Mouse (Mus musculus): ENCODE data around the gene Rab3d. TPM values are rescaled to one million over a fixed set of nuclear protein-coding genes. Genes with fewer than 3 reads are reported as not detected.

Gene Rab3d
- polyA plus RNA-seq, 1 experiment from 2014 or later = 23.0 TPM

DNA sequence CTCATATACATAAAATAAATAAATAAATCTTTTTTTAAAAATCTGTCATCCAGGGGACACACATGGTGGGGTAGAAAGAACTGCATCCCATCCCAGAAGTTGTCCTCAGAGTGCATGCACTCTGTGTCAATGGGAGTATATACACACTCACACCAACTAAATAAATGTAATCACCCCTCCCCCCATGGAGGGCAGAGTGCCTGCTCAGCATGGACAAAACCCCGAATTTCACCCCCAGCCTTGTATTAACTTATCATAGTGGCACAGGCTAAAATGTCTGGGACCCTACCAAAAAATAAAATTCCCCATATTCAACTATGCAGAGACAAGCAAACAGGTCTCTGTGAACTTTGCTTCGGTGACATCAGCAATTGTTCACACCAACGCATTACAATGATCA lies 36.6 kb upstream of the Rab3d start:
- Histone ChIP-seq H3K27ac (replicated peaks) (no peak overlapping the region), H3K9me3 (no peaks in the 10 kb centered on the region), H3K4me3 (no peak overlapping the region), H3K9ac (no peak overlapping the region), H3K4me1 (replicated peaks) (peaks cover 26% of the 10 kb centered on the region), H3K27me3 (peaks cover 8% of the 10 kb centered on the region), H3K4me2 (peak overlapping the region; percentile 65), H3K36me3 (no peaks in the 10 kb centered on the region)
- no peak for ATAC-seq (ENCODE audit: low FRiP score, low read depth)
- 72% methylated on average over 3 of the region's 3 CpGs for WGBS

- Histone ChIP-seq H3K27ac (replicated peaks) (peak overlapping the region; percentile 38; the same call in 1 of the 2 replicates), H3K27me3 (no peaks in the 10 kb centered on the region), H3K36me3 (no peaks in the 10 kb centered on the region), H3K4me2 (no peak overlapping the region), H3K4me3 (no peak overlapping the region), H3K4me1 (replicated peaks) (peaks cover 26% of the 10 kb centered on the region), H3K9ac (no peak overlapping the region), H3K9me3 (no peaks in the 10 kb centered on the region)
- no peak for ATAC-seq (ENCODE audit: low FRiP score, low read depth)
- WGBS = 9% methylated on average over 3 of the region's 3 CpGs
Observed at GRCm38 (mm10) chr9:21953600-21953999, 35.6 kb upstream of the Rab3d start.

DNA sequence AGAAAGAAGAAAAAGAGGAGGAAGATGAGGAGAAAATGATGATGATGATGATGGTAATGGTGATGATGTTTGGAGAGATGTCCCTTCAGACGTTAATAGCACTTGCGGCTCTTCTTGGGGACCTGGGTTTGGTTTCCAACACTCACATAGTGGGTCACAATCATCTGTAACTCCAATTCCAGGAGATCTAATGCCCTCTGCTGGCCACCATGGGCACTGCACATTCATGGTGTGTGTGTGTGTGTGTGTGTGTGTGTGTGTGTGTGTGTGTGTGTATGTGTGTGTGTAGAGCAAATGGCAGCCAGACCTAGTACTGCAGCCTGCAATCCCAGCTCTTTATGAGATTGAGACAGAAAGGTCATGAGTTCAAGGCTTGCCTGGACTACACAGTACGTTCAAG lies 34.0 kb upstream of the Rab3d start:
- Histone ChIP-seq H3K9ac (no peak overlapping the region), H3K27ac (replicated peaks) (no peak overlapping the region), H3K36me3 (0 out of 2 replicates have a peak, but pooled peaks cover 4% of the 10 kb centered on the region), H3K27me3 (no peaks in the 10 kb centered on the region), H3K9me3 (no peaks in the 10 kb centered on the region), H3K4me3 (no peak overlapping the region), H3K4me1 (replicated peaks) (peaks cover 26% of the 10 kb centered on the region), H3K4me2 (no peak overlapping the region)
- WGBS = 85% methylated on average over 3 of the region's 3 CpGs
- no peak for ATAC-seq (ENCODE audit: low FRiP score, low read depth)

DNA sequence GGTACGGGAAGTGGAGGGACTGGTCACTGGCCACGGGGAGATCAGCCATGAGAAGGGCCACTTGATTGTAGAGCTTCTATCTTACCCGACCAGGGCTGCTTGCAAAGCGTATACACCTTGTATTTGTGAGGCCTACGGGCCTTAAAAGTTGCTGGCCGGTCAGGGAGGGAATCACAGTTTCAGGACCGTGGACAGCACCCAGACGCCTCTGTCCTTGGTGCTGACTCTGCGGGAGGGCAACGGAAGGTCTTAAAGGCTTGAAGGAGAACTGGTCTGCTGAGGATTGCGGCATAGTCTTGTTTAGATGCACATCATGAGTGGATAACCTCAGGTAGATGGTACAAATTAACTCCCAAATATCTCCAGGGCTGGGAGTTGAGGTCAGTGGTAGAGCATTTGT lies 32.3 kb upstream of the Rab3d start:
- no peak overlapping the region for H3K4me2 ChIP-seq
- no peak overlapping the region for H3K9ac ChIP-seq
- no peak overlapping the region for H3K27ac ChIP-seq (replicated peaks)
- peaks cover 20% of the 10 kb centered on the region for H3K4me1 ChIP-seq (replicated peaks)
- WGBS = 23% methylated on average over 11 of the region's 11 CpGs
- no peaks in the 10 kb centered on the region for H3K9me3 ChIP-seq
- H3K27me3 ChIP-seq = no peaks in the 10 kb centered on the region
- H3K36me3 ChIP-seq = 0 out of 2 replicates have a peak, but pooled peaks cover 6% of the 10 kb centered on the region
- no peak overlapping the region for H3K4me3 ChIP-seq
- no peak for ATAC-seq (ENCODE audit: low FRiP score, low read depth)

GRCm38 (mm10) chr9:21948790-21949189 lies 30.8 kb upstream of the Rab3d start:
- no peak overlapping the region for H3K9ac ChIP-seq
- no peak overlapping the region for H3K4me2 ChIP-seq
- peaks cover 8% of the 10 kb centered on the region; the same call in 1 of the 2 replicates for H3K4me1 ChIP-seq (replicated peaks)
- no peaks in the 10 kb centered on the region for H3K27me3 ChIP-seq
- H3K9me3 ChIP-seq = no peaks in the 10 kb centered on the region
- no peak for ATAC-seq (ENCODE audit: low FRiP score, low read depth)
- WGBS = 62% methylated on average over 6 of the region's 6 CpGs
- H3K4me3 ChIP-seq = no peak overlapping the region
- no peak overlapping the region for H3K27ac ChIP-seq (replicated peaks)
- 0 out of 2 replicates have a peak, but pooled peaks cover 9% of the 10 kb centered on the region for H3K36me3 ChIP-seq

DNA sequence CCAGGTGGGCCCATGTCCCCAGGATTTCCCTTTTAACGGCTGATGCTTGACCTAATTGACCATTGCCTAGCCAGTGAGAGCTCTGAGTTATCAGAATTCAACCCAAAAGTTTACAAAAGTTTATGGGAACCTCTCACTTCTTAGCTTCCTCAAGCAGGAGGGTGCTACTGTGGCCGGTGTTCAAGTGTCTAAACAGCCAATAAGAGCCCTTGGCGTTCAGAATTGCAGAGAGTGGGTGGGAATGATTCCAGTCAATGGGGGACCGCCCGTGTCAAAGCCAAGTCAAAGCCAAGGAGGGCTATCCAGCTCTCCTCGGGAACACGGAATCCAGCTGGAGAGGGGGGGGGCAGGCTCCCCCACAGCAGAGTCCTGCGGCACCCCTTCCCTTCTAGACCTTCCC lies 30.2 kb upstream of the Rab3d start:
- WGBS = 57% methylated on average over 8 of the region's 8 CpGs
- H3K27ac ChIP-seq (replicated peaks) = no peak overlapping the region
- no peak overlapping the region for H3K4me2 ChIP-seq
- no peaks in the 10 kb centered on the region for H3K27me3 ChIP-seq
- H3K9me3 ChIP-seq = no peaks in the 10 kb centered on the region
- H3K4me1 ChIP-seq (replicated peaks) = peaks cover 1% of the 10 kb centered on the region; the same call in 1 of the 2 replicates
- no peak overlapping the region for H3K9ac ChIP-seq
- ATAC-seq (ENCODE audit: low FRiP score, low read depth) = no peak
- no peak overlapping the region for H3K4me3 ChIP-seq
- 0 out of 2 replicates have a peak, but pooled peaks cover 9% of the 10 kb centered on the region for H3K36me3 ChIP-seq

GRCm38 (mm10) chr9:21947540-21948130 lies 29.6 kb upstream of the Rab3d start:
- Histone ChIP-seq H3K4me3 (no peak overlapping the region), H3K27me3 (no peaks in the 10 kb centered on the region), H3K4me1 (replicated peaks) (no peaks in the 10 kb centered on the region), H3K9me3 (no peaks in the 10 kb centered on the region), H3K27ac (replicated peaks) (no peak overlapping the region), H3K36me3 (0 out of 2 replicates have a peak, but pooled peaks cover 9% of the 10 kb centered on the region), H3K4me2 (no peak overlapping the region), H3K9ac (no peak overlapping the region)
- ATAC-seq (ENCODE audit: low FRiP score, low read depth) = no peak
- WGBS = 11% methylated on average over 28 of the region's 28 CpGs

DNA sequence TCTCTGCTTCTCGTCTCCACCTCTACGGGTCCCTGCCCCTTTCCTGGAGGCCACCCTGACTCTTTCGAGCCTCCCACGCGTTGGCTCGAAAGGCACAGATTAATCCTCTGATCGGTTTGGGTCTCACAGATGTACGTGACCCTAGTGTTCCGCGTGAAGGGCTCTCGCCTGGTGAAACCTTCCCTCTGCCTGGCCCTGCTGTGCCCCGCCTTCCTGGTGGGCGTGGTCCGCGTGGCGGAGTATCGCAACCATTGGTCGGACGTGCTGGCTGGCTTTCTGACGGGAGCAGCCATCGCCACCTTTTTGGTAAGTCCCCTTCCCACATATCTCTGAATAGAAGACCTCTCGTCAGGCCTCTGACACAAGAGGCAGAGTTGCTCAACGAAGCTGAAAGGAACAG lies 26.3 kb upstream of the Rab3d start:
- Histone ChIP-seq H3K27me3 (no peaks in the 10 kb centered on the region), H3K36me3 (peaks cover 12% of the 10 kb centered on the region; the same call in 1 of the 2 replicates), H3K9me3 (no peaks in the 10 kb centered on the region), H3K9ac (no peak overlapping the region), H3K4me2 (no peak overlapping the region), H3K4me3 (no peak overlapping the region), H3K4me1 (replicated peaks) (peaks cover 2% of the 10 kb centered on the region), H3K27ac (replicated peaks) (no peak overlapping the region)
- no peak for ATAC-seq (ENCODE audit: low FRiP score, low read depth)
- 21% methylated on average over 23 of the region's 23 CpGs for WGBS

DNA sequence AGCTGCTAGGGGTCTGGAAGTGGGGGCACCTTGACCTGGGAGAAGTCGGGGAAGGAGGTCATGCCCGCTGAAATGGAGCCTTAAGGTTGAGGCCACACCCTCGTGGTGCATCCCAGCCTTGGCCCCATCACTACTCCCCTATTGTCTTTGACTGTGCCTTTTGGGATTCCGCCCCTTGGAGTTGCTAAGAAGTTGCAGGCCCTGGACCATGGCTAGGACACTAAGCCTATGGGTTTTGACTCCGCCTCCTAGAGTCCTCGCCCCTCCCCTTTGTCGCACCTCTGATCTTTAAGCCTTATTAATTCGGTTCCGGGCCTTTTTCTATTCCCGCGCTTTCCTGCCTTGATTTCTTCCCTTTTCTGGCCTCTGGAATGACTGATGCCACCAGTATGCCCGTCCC lies 25.6 kb upstream of the Rab3d start:
- no peak for ATAC-seq (ENCODE audit: low FRiP score, low read depth)
- Histone ChIP-seq H3K9ac (no peak overlapping the region), H3K36me3 (peaks cover 12% of the 10 kb centered on the region; the same call in 1 of the 2 replicates), H3K27me3 (no peaks in the 10 kb centered on the region), H3K4me3 (no peak overlapping the region), H3K4me2 (no peak overlapping the region), H3K9me3 (no peaks in the 10 kb centered on the region), H3K4me1 (replicated peaks) (peaks cover 8% of the 10 kb centered on the region), H3K27ac (replicated peaks) (no peak overlapping the region)
- 55% methylated on average over 12 of the region's 12 CpGs for WGBS

GRCm38 (mm10) chr9:21943046-21943445 lies 25.1 kb upstream of the Rab3d start:
- no peak overlapping the region for H3K9ac ChIP-seq
- no peaks in the 10 kb centered on the region for H3K27me3 ChIP-seq
- no peak overlapping the region for H3K4me2 ChIP-seq
- H3K4me1 ChIP-seq (replicated peaks) = peaks cover 14% of the 10 kb centered on the region
- peaks cover 12% of the 10 kb centered on the region; the same call in 1 of the 2 replicates for H3K36me3 ChIP-seq
- ATAC-seq (ENCODE audit: low FRiP score, low read depth) = no peak
- H3K27ac ChIP-seq (replicated peaks) = no peak overlapping the region
- H3K9me3 ChIP-seq = no peaks in the 10 kb centered on the region
- WGBS = 77% methylated on average over 12 of the region's 12 CpGs
- H3K4me3 ChIP-seq = no peak overlapping the region

GRCm38 (mm10) chr9:21938234-21938855 lies 20.4 kb upstream of the Rab3d start:
- WGBS = 81% methylated on average over 4 of the region's 4 CpGs
- peak overlapping the region; percentile 64 for H3K4me2 ChIP-seq
- peak overlapping the region; percentile 86; the same call in 1 of the 2 replicates for H3K27ac ChIP-seq (replicated peaks)
- H3K27me3 ChIP-seq = no peaks in the 10 kb centered on the region
- H3K4me3 ChIP-seq = peak overlapping the region; percentile 59
- H3K36me3 ChIP-seq = peaks cover 3% of the 10 kb centered on the region; the same call in 1 of the 2 replicates
- H3K9me3 ChIP-seq = no peaks in the 10 kb centered on the region
- no peak; the same call in 1 of the 2 replicates for ATAC-seq (ENCODE audit: low FRiP score, low read depth)
- H3K9ac ChIP-seq = no peak overlapping the region
- H3K4me1 ChIP-seq (replicated peaks) = peaks cover 27% of the 10 kb centered on the region

DNA sequence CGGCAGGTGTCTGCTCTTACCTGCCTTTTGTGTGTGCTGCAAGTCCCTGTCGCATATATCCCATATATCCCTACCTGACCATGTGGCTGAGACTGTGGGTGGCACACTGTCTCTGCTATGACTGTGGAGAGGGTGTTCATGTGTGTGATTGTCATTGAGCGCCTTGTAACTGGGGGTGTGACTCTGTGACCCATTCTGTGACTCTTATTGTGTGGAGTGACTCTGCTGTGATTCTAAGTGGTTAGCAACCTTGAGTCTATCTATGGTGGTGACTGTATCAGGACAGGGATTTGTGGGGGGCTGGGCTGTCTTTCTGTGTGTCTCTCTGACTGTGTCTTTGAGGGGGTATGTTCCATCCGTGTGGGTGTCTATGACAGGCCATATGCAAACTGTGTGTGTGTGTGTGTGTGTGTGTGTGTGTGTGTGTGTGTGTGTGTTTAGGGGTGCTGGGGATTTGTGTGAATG lies 19.8 kb upstream of the Rab3d start:
- Histone ChIP-seq H3K27me3 (no peaks in the 10 kb centered on the region), H3K4me3 (peak overlapping the region; percentile 59), H3K9ac (peak overlapping the region; percentile 67), H3K27ac (replicated peaks) (peak overlapping the region; percentile 86; the same call in 1 of the 2 replicates), H3K9me3 (no peaks in the 10 kb centered on the region), H3K4me1 (replicated peaks) (peaks cover 27% of the 10 kb centered on the region), H3K4me2 (peak overlapping the region; percentile 64), H3K36me3 (peaks cover 3% of the 10 kb centered on the region; the same call in 1 of the 2 replicates)
- peak; percentile 14 for ATAC-seq (ENCODE audit: low FRiP score, low read depth)
- 50% methylated on average over 4 of the region's 4 CpGs for WGBS

Data from hindbrain, embryonic 15.5 days (tissue).